Mouse (Mus musculus): Measurements from ENCODE around the gene Ankrd24.

GRCm38 (mm10) chr10:81579967-81580366 is 48.4 kb upstream of the Ankrd24 start:
- no peak for TF ChIP-seq GATA1 (IDR thresholded peaks at IDR 0.05; ENCODE audit: borderline replicate concordance, low read length)
- no peak for TF ChIP-seq FLI1 (IDR thresholded peaks at IDR 0.05; ENCODE audit: low read length)

Measured in megakaryocyte, embryonic 14.5 days (primary cell).